Mouse (Mus musculus) liver, postnatal 0 days (tissue): ENCODE data around the gene Ptcra.

Experiments
- CTCF ChIP-seq: sonication (generic); IDR thresholded peaks from 2 replicates; pipeline ENCODE4 v1.5.1; 2016; ENCODE audit warnings: antibody characterized with exemption, low read depth
- EP300 ChIP-seq: IDR thresholded peaks from 2 replicates; pipeline ENCODE4 v1.6.1; 2016; ENCODE audit warnings: antibody characterized with exemption, low read depth, mild to moderate bottlenecking

DNA sequence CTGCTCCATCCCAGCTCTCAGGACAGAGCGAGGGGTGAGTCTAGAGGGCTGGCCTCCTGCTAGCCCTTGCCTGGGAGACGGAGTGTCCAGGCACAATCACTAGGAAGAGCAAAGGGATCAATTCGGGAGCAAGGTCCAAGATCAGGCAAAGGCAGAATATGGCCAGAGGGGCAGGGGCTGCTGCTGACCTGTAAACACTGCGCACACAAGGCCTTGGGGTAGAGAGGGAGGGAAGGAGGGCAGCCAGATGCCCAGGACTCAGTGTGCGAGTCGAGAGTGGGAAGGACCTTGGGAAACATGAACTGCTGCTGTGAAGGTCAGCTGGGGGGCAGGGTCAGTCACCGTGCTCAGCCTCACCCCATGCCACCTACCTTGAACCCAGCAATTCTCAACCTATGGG, 28.2 kb downstream of the Ptcra start:
- TF ChIP-seq CTCF (no peak), EP300 (peak; percentile 73)
